Comparison of ENCODE assay signal across 12 mouse cellular contexts in the genomic region with DNA sequence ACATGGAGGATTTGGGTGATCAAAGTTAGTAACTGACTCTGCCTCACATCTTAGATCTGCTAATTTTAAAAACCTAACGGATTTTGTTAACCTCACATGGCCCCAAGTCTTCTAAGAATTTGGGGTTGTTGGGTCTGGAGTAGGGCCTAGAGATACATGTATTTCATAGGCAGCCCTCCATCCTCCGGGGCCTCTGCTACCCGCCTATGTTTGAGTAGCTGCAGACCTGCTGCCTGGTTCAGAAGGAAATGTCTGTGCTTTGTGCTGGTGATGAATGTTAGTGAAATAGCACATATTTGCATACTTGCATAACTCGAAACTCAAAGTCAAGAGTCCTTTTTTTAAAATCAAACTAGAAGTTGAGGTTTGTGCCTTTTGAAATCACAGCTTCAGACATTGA.
DNase-seq lines count a peak whose midpoint lies in the region; ATAC-seq lines count a peak whose summit lies in the region.
"Had no signal": no experiment of that assay in that cellular context is flagged by ENCODE, and none has a peak within 500 bp of the region (broad histone marks: within the 10 kb centered on the region; RNA-seq: fewer than 3 reads in every experiment).

No protein-coding gene starts in this region.

- intact Hi-C loops in left cerebral cortex, postnatal 4 days (cut with DNase I), result no loop called here

- no peak for ATAC-seq in CD4-positive, CD25-positive, alpha-beta regulatory T cell, adult 4 months
- ATAC-seq: activated CD4-positive, CD25-positive, alpha-beta regulatory T cell, adult 4 months had no signal

- peak; percentile 51 for DNase-seq in left cerebral cortex, adult 11 months (ENCODE audit: low spot score)
- DNase-seq in left cerebral cortex, postnatal 4 days, result no peak
- DNase-seq in frontal cortex, adult 2 months (ENCODE audit: extremely low spot score in 1 of 2, low spot score in 1 of 2), result peak; percentile 41 to 65
- DNase-seq in left cerebral cortex, adult 9 months (ENCODE audit: low spot score in 2 of 2), result peak; percentile 46 to 48
- no peak for DNase-seq in gastrocnemius, postnatal 10 days
- DNase-seq in urinary bladder, postnatal 10 days (ENCODE audit: low spot score), result no peak
- DNase-seq: adrenal gland, postnatal 14 days; cerebellum, adult 11 months; cerebellum, postnatal 10 days; kidney, postnatal 36 days had no signal

Comparison
In these comparisons a context has a peak if more than half of its experiments do, and no peak if none do; other contexts are left out.
1. DNase-seq: peak in left cerebral cortex, adult 11 months (single experiment), frontal cortex, adult 2 months (2 of 2) and left cerebral cortex, adult 9 months (2 of 2); none in left cerebral cortex, postnatal 4 days (single experiment), gastrocnemius, postnatal 10 days (single experiment) and urinary bladder, postnatal 10 days (single experiment).